Mouse (Mus musculus) stomach, embryonic 14.5 days (tissue): ENCODE measurements at regions not wholly inside any gene's neighbourhood (a gene's known extent, or its start where the extent isn't known, plus 50 kb on each side); places are given as distances from the start of the nearest gene placed in this dataset.

Experiments used
- ATAC-seq: fragments of 200-750 bp; cut with Nextera tagmentation; 2 replicates; pipeline ENCODE4 v1.8.0; 2017; ENCODE audit warnings: low read depth, moderate TSS enrichment; ENCODE audit not compliant: insufficient number of reproducible peaks, insufficient read depth, low FRiP score
- H3K27ac ChIP-seq: fragments of 300-500 bp; sonication (generic); 2 replicates; pipeline ENCODE4 v1.5.1; 2014; ENCODE audit warnings: mild to moderate bottlenecking, low read length, moderate library complexity, mixed read lengths
- H3K27me3 ChIP-seq: fragments of 300-500 bp; sonication (generic); 2 replicates; pipeline ENCODE4 v1.6.1; 2014; ENCODE audit warnings: low read length, control low read depth, mixed read lengths; ENCODE audit not compliant: control insufficient read depth, insufficient read depth
- H3K36me3 ChIP-seq: fragments of 300-500 bp; sonication (generic); 2 replicates; pipeline ENCODE4 v1.6.1; 2014; ENCODE audit warnings: mild to moderate bottlenecking, control low read depth, low read length, moderate library complexity, mixed read lengths; ENCODE audit not compliant: control insufficient read depth, insufficient read depth
- H3K4me1 ChIP-seq: fragments of 300-500 bp; sonication (generic); 2 replicates; pipeline ENCODE4 v1.6.1; 2014; ENCODE audit warnings: low read length, control low read depth, mixed read lengths; ENCODE audit not compliant: control insufficient read depth, insufficient read depth
- H3K4me2 ChIP-seq: fragments of 300-500 bp; sonication (generic); replicated peaks from 2 replicates; pipeline ENCODE4 v1.6.1; 2014; ENCODE audit warnings: low read depth, low read length, control low read depth
- H3K4me3 ChIP-seq: fragments of 300-500 bp; sonication (generic); 2 replicates; pipeline ENCODE4 v1.5.1; 2014; ENCODE audit warnings: low read depth, low read length, control low read depth
- H3K9ac ChIP-seq: fragments of 300-500 bp; sonication (generic); replicated peaks from 2 replicates; pipeline ENCODE4 v1.6.1; 2014; ENCODE audit warnings: low read depth, mild to moderate bottlenecking, control low read depth, low read length, moderate library complexity, mixed read lengths
- H3K9me3 ChIP-seq: fragments of 300-500 bp; sonication (generic); 2 replicates; pipeline ENCODE4 v1.6.1; 2016; ENCODE audit warnings: low read depth, low read length, control low read depth; ENCODE audit not compliant: control insufficient read depth
- WGBS: fragments of 180-500 bp; shearing (Covaris S2); extraction: QIAGEN DNeasy Blood & Tissue Kit; methylation state at CpG from one replicate; pipeline ENCODE4 v1.1.7; 2014; 5-methylcytosine and 5-hydroxymethylcytosine counted together

DNA sequence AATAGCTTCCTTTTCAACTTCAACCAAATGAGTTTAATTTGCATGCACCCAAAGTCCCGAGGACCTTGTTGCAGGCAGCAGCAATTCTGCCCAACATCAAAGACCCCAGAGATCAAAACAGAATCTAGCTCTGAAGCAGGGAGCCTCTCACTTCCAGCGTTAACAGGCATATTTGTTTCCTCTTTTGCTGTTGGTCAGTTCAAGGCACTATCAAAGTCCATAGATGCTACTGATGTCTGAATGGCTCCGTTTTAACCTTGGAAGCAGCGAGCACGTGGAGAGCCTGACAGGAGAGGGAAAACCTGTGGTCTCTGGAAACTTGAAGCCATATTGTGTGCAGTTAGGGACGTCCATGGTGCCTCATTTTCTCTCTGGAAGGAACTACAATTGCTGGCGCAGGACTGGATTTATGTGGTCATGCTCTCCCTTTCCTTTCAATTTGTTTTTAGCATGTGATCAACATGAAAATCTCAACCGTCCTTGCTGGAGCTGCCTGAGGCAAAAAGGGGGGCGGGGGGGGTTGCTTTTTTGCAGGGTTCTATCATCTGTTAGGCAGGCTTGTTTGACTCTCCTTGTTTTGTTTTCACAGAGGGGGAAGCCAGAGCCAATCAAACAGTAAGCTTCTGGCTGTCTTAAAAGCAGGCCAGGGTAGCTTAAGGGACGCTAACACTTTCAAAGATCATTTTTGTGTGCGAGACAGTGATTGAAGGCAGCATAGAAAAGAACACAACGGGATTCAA, 338.4 kb downstream of the Btg1 start:
- no peak for ATAC-seq
- H3K4me2 ChIP-seq, result peak overlapping the region; percentile 34
- no peaks in the 10 kb centered on the region for H3K27me3 ChIP-seq
- H3K4me3 ChIP-seq, result no peak overlapping the region
- 34% methylated on average over 12 of the region's 12 CpGs for WGBS
- no peaks in the 10 kb centered on the region for H3K36me3 ChIP-seq
- no peaks in the 10 kb centered on the region for H3K9me3 ChIP-seq
- H3K4me1 ChIP-seq, result peaks cover 5% of the 10 kb centered on the region; the same call in 1 of the 2 replicates
- H3K27ac ChIP-seq, result 0 out of 2 replicates have a peak overlapping the region, but pooled peaks have one; percentile 15
- no peak overlapping the region for H3K9ac ChIP-seq

DNA sequence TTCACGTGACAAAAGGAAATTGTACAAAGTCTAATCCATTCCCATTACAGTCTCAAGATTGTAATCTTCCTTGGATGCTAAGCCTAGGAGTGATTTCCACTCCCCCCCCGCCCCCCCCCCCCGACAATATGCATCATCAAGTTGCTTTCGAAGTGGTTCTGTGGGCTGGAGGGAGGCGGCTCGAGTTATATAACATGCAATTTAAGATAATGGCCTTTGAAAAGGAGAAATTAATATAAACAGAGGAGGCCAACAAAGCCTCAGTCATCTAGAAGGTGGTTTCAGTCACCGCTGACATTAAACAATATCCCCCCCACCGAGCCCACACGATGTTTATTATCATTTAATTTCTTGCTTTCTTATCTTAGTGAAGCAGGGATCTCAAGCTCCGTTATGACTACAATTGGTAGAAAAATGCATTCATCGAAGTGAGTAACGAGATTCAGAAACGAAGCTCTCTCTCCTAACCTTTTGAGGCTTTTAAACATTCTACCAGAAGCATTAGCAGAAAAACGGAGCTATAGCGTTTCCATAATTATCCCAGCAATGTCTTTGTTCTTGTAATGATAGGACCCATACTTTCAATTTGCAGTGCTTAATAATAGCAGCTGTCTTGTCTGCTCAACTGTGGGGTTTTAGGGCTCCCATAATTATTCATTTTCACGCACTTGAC, 339.1 kb downstream of the Btg1 start:
- Histone ChIP-seq H3K27ac (0 out of 2 replicates have a peak overlapping the region, but pooled peaks have one; percentile 15), H3K9ac (no peak overlapping the region), H3K9me3 (no peaks in the 10 kb centered on the region), H3K4me3 (no peak overlapping the region), H3K36me3 (no peaks in the 10 kb centered on the region), H3K4me1 (peaks cover 5% of the 10 kb centered on the region; the same call in 1 of the 2 replicates), H3K4me2 (peak overlapping the region; percentile 34), H3K27me3 (no peaks in the 10 kb centered on the region)
- WGBS, result 30% methylated on average over 16 of the region's 16 CpGs
- ATAC-seq, result no peak

DNA sequence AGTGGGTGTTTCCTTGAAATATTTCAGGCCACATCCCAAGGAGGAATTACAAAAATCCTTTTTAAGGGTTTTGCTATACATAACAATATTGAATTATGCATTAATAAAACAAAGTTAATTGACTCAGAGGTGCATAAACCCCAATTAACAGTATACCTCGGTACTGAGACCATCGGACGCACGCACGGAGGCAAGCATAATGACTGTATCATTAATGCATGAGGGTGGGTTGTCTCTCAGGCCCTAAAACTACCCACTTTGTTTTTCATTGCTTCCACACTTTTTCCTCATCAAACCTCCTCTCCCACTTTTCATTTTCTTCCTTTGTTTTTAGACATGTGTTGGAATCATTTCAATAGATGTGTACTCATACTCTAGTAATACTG, 339.6 kb downstream of the Btg1 start:
- Histone ChIP-seq H3K4me1 (peaks cover 5% of the 10 kb centered on the region; the same call in 1 of the 2 replicates), H3K9me3 (no peaks in the 10 kb centered on the region), H3K4me3 (no peak overlapping the region), H3K27ac (no peak overlapping the region), H3K36me3 (no peaks in the 10 kb centered on the region), H3K9ac (no peak overlapping the region), H3K27me3 (no peaks in the 10 kb centered on the region), H3K4me2 (no peak overlapping the region)
- 82% methylated on average over 5 of the region's 5 CpGs for WGBS
- no peak for ATAC-seq

DNA sequence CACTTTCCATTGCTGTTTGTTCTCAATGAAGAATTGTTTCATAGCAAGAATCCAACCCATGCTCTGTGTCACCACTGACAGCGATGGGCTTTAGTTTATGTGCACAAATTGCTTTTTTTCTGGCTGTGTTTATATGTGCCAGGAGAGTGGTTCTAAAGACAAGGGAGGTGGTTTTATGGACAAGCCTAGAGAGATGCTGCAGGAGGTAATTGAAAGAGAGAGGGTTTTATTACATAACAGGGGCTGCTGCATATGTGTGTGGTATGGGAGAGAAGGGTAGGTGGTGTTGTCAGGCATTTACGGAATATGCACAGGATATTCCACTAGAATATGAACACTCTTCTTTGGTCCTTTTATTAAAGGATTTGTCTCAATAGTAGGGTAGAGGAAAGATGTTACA, 340.2 kb downstream of the Btg1 start:
- WGBS, result 78% methylated on average over 2 of the region's 2 CpGs
- H3K4me1 ChIP-seq, result peaks cover 5% of the 10 kb centered on the region; the same call in 1 of the 2 replicates
- H3K36me3 ChIP-seq, result no peaks in the 10 kb centered on the region
- H3K27ac ChIP-seq, result no peak overlapping the region
- no peak overlapping the region for H3K4me3 ChIP-seq
- no peak overlapping the region for H3K9ac ChIP-seq
- no peak for ATAC-seq
- no peaks in the 10 kb centered on the region for H3K27me3 ChIP-seq
- no peak overlapping the region for H3K4me2 ChIP-seq
- no peaks in the 10 kb centered on the region for H3K9me3 ChIP-seq

DNA sequence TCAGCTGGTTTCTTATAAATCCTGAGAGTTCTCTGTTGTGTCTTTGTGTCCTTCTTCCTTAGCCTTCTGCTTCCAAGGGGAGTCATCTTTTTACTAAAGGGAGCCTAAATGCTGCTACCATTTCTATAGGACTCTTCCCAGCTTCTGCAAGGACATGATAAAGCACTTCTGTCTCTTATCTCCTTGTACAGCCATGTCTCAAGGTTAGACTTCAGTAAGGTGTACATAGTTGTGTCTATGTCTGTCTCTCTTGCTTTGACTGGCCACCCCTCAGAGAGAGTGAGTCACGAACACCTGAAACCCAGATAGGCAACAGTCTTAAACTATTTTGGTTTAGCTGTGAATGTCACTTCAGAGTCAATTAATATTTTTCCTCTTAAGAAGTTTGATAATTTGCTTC, 353.0 kb downstream of the Btg1 start:
- no peaks in the 10 kb centered on the region for H3K9me3 ChIP-seq
- no peak overlapping the region for H3K4me2 ChIP-seq
- H3K9ac ChIP-seq, result no peak overlapping the region
- no peaks in the 10 kb centered on the region for H3K36me3 ChIP-seq
- H3K27me3 ChIP-seq, result no peaks in the 10 kb centered on the region
- H3K4me1 ChIP-seq, result no peaks in the 10 kb centered on the region
- no peak for ATAC-seq
- no peak overlapping the region for H3K27ac ChIP-seq
- no peak overlapping the region for H3K4me3 ChIP-seq
- WGBS, result 87% methylated on average over 1 of the region's 1 CpGs

DNA sequence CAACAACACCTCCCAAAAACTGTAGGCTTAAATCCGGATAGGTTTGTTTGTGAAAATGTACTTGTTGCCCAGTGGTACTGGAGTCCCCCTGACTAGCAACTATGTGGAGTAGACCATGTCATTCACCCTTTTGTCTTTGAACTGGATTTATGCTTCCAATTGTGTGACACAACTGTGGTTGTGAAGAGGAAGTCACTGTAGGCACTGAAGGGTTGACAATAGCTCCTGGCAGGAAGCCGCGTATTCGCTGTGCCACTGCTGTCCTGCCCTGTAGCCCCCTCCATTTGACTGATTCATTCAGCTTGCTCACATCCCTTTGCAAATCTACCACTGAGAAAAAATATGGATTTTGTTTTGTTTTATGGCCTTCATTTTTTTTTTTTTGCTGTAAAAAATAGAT, 353.9 kb downstream of the Btg1 start:
- H3K4me3 ChIP-seq, result no peak overlapping the region
- H3K9me3 ChIP-seq, result no peaks in the 10 kb centered on the region
- H3K36me3 ChIP-seq, result no peaks in the 10 kb centered on the region
- 85% methylated on average over 4 of the region's 4 CpGs for WGBS
- H3K27me3 ChIP-seq, result no peaks in the 10 kb centered on the region
- no peak overlapping the region for H3K4me2 ChIP-seq
- H3K27ac ChIP-seq, result no peak overlapping the region
- no peak for ATAC-seq
- H3K9ac ChIP-seq, result no peak overlapping the region
- H3K4me1 ChIP-seq, result no peaks in the 10 kb centered on the region

DNA sequence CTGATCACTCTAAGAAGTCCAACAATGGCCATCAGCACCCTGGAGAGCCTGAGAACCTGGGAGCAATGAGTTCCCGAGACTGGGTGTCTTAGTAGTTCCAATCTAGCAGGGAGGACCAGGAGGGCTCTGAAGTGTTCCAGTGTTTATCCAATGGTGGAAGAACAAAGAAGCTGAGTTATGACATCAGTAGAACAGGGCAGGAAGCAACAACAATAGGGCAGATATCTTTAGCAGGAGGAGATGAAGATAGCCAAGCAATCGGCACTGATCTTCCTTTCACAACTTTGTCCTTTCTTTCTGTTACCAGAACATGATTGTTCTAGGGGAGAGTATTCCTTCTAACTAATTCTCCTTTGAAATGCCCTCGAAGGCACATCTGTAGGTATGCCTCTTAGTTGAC, 355.0 kb downstream of the Btg1 start:
- Histone ChIP-seq H3K9me3 (no peaks in the 10 kb centered on the region), H3K9ac (no peak overlapping the region), H3K36me3 (no peaks in the 10 kb centered on the region), H3K27ac (no peak overlapping the region), H3K4me1 (no peaks in the 10 kb centered on the region), H3K4me2 (no peak overlapping the region), H3K4me3 (no peak overlapping the region), H3K27me3 (no peaks in the 10 kb centered on the region)
- WGBS, result 76% methylated on average over 3 of the region's 3 CpGs
- no peak for ATAC-seq

DNA sequence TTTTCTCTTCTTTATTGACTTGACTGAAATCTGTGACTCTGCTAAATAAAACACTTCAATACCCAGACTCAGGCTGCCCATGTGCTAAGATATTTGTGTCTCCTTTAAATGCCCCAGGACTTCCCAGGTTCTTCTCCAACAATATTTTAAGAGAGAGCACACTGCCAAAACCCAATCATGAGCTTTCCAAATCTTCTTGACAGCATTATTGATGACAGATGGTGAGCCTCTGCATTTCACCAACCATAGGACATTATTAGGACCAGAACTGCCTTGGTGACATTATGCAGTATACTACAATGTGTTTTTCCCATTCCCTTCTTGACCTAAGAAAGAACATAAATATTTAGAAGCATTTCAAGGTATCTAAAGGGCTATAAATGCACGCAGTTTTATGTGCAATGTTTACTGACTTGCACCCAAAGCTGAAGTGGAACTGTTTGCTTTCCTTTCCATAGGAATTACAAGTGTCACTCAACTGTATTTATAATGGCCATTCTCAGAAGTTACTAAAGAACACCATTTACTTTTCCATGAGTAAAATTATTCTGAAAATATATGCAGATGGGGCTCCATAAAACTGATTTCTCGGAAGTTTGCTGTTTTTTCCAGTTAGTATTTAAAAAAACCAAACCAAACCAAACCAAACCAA, 357.6 kb downstream of the Btg1 start:
- H3K27me3 ChIP-seq, result no peaks in the 10 kb centered on the region
- no peak overlapping the region for H3K4me3 ChIP-seq
- WGBS, result 55% methylated on average over 2 of the region's 2 CpGs
- H3K4me2 ChIP-seq, result no peak overlapping the region
- no peak overlapping the region for H3K9ac ChIP-seq
- no peak for ATAC-seq
- no peaks in the 10 kb centered on the region for H3K9me3 ChIP-seq
- H3K4me1 ChIP-seq, result no peaks in the 10 kb centered on the region
- H3K36me3 ChIP-seq, result no peaks in the 10 kb centered on the region
- no peak overlapping the region for H3K27ac ChIP-seq
